Mouse (Mus musculus): ENCODE measurements around the gene Arhgap40.

Arhgap40 gene

GRCm38 (mm10) chr2:158512528-158512927, at the start of gene Arhgap40:
TSS of gene Arhgap40 (plus strand) at chr2:158512796.
- DNase-seq (ENCODE audit: extremely low spot score, low read depth, low spot score) = no peak

DNA sequence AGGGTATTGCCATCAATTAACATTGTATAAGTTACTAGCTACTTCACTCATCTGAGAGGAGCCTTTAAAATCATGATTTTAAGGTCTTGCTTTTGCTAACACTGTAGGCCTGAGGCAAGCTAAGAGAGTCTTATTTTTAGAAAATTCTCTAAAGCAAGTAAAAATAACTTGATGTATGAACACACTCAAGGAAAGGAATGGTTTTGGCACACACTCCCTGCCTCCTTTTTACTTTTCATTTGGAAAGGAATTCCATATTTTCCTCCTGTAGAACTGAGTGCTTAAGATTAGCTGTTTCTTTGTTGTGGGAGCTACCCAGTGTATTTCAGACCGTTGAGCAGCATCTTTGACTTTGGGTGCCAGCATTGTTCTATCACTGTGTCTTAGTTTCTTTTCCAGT, 38.4 kb upstream of the Arhgap40 start:
- no peak for DNase-seq (ENCODE audit: extremely low spot score, low read depth, low spot score)

DNA sequence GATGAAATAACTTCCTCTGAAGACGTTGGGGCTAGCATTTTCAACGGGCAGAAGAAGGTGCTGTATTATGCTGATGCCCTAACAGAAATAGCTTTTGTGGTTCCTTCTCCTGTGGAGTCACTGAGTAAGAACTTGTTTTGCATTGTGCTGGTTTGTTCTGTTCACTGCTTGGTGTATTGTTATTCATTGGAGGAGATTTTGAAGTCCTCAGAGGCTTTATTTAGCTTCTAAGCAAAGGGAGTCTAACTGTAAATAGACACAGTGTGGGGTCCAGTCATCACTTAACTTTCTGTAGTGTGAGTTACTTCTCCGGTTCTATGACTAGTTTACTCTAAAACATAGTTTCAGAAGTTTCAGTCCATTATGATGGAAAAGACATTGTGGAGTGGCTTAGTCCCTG, 35.0 kb upstream of the Arhgap40 start:
- no peak for DNase-seq (ENCODE audit: extremely low spot score, low read depth, low spot score)

DNA sequence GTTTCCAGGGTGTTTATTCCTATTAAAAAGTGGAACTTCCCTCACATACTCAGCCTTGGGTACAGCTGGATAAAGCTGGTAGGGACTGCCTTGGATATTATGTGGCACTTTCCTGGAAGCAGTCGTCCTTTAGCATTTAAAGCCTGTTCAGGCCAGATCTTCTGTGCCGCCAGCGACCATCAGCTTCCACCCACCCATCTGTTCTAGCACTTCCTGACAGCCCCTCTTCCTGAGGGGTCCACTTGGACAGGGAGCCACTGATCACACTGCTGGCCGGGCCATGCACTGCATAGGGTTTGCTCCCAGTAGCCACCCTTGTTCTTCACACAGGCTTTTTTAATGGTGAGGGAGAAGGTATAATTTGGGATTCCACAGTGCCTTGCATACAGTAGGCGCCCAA, 14.1 kb upstream of the Arhgap40 start:
- DNase-seq (ENCODE audit: extremely low spot score, low read depth, low spot score) = no peak

DNA sequence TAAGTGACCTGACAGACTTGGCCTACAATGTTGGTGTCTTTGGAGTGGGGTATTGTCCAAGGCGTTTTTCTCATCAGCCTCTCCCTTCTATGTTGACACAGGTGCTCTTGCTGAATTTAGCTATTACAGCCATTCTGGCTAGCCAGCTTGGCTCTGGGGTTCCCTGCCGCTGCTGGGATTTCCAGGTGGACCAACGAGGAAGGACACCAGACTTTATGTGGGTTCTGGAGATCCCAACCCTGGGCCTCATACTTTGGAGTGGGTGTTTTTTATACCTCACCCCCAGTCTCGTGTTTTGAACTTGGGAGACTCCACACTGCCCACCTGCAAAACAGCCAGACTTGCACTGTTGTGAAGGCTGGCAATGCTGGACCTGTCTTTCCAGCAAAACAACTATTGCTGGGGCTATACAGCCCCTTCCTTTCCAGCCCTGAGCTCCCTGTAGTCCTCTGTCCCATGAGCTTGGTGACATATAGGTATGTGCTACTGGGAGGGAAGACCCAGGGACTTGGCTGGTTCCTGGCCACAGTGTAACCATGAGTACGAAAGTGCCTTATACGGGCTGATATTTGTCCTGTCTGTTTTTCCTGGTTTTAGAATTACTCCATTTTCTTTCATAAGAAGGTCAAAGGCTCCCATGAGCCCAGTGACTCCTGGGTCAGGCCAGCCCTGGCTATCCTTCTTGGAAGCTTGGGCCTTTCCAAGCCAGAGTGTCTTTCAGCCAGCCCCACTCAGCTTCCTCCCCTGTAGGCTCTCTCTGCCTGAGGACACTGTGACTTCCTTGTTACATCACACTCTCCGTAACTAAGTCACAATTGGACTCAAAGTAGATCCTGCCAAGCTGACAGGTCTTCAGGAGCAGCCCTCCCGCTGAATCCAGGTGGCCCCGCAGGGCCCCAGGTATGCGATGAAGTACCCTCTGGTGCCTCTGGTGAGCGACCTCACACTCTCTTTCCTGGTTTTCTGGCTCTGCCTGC, 10.5 kb upstream of the Arhgap40 start, which contains the start of gene Adig:
Adig (plus strand) TSS at position 777 of the 977 bp plus-strand sequence.
- DNase-seq (ENCODE audit: extremely low spot score, low read depth, low spot score) = no peak

GRCm38 (mm10) chr2:158503226-158503625, 9.4 kb upstream of the Arhgap40 start:
- no peak for DNase-seq (ENCODE audit: extremely low spot score, low read depth, low spot score)

DNA sequence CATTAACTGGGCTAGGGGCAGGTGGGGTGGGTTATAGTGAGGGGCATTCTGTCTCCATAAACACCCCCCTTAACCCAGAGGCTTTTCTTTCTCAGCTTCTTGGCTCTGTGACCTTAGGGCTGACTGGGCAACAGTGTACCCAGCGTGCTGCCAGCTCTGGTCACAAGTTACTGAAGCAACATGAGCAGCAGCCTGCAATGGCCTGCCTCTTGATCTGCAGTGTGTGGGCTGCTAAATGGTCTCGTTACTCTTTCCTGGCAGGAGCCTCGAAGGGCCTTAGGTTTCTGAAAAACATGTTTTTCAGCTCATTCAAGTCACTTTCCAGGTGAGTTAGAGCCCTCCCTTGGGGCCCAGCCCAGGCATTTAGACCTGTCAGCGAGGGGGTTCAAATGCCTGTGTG, 8.9 kb upstream of the Arhgap40 start:
- no peak for DNase-seq (ENCODE audit: extremely low spot score, low read depth, low spot score)

- no peak for DNase-seq (ENCODE audit: extremely low spot score, low read depth, low spot score)
Observed at GRCm38 (mm10) chr2:158506475-158506874, 6.1 kb upstream of the Arhgap40 start.

- no peak for DNase-seq (ENCODE audit: extremely low spot score, low read depth, low spot score)
Observed at GRCm38 (mm10) chr2:158507046-158507445, 5.5 kb upstream of the Arhgap40 start.

DNA sequence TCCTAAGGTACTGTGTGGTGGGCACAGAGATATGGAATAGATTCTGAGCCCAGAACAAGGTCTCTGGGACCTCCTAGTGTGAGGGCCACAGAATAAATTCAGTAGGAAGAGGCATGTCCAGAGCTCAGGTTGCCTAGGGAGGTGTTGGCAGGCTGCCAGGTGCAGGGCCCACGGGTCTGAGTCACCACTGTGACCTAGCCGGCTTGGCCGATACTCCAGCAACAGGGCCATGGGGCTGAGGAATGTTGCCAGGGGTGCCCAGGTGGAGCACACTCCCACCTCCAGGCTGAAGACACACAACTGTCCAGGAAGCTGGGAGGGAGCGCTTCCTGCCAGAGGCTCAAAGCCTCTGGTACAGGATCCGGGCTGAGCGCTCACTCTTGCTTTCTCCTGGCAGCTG, 1.9 kb upstream of the Arhgap40 start:
- DNase-seq (ENCODE audit: extremely low spot score, low read depth, low spot score) = no peak

DNA sequence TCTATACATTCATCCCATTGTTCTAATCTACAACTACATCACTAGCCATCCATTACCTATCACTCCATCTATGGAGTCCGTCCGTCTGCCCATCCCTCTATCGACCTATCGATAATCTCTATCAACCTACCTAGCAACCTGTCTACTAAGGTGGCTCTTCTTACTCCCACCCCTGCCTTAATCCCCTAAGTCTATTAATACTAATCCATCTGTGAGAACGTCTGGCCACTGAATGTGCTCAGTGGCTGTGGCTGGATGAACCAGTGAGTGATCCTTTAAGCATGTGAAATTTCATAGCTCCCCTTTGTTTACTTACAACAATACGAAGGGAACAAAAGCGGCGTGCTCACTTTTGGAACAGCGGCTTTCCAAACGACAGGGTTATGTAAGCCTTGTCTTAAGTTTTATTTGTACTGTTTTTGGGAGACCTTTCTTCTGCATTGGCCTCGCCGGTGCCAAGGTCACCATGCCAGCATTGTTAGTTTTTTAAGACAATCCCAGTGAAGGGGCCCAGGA, 1.3 kb downstream of the Arhgap40 start:
- DNase-seq (ENCODE audit: extremely low spot score, low read depth, low spot score) = no peak

GRCm38 (mm10) chr2:158518583-158518982, 6.0 kb downstream of the Arhgap40 start:
- no peak for DNase-seq (ENCODE audit: extremely low spot score, low read depth, low spot score)

DNA sequence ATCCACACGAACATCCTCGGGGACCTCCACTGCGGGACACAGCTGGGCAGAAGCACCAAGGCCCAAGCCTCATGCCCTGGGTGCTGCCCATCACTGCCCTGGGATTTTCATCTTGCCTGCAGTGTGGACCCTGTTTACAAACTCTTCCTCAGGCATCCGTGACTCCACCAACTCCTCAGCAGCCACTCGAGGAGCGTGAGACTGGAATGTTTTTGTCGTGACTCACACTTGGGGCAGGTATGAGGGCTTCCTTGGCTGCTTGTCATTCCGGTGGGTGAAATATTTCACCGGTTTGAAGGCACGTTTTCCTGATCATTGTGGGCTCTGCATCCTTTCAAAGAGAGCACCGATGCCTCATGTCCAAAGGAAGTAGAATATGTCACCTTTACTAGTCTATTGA, 6.5 kb downstream of the Arhgap40 start:
- DNase-seq (ENCODE audit: extremely low spot score, low read depth, low spot score) = no peak

DNA sequence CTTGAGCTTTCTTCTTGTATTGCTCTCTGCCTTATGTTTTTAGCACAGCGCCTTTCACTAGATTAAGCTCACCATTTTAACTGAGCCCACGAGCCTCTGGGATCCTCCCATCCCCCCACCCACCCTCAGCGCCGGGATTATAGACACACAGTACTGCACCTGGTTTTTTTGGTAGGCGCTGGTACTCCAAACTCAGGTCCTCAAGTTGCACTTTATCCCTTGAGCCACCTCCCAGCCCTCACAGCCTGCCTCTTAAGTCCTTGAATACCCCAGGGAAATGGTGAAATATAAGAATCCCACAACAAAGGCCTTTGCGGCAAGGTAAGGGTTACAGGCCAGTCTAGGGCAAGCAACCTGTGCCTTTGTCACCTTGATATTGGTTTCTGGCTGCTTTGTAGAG, 7.2 kb downstream of the Arhgap40 start:
- DNase-seq (ENCODE audit: extremely low spot score, low read depth, low spot score) = no peak

GRCm38 (mm10) chr2:158523060-158523459, 10.5 kb downstream of the Arhgap40 start:
- no peak for DNase-seq (ENCODE audit: extremely low spot score, low read depth, low spot score)

- DNase-seq (ENCODE audit: extremely low spot score, low read depth, low spot score) = no peak
Observed at GRCm38 (mm10) chr2:158524129-158524860, 11.7 kb downstream of the Arhgap40 start.

DNA sequence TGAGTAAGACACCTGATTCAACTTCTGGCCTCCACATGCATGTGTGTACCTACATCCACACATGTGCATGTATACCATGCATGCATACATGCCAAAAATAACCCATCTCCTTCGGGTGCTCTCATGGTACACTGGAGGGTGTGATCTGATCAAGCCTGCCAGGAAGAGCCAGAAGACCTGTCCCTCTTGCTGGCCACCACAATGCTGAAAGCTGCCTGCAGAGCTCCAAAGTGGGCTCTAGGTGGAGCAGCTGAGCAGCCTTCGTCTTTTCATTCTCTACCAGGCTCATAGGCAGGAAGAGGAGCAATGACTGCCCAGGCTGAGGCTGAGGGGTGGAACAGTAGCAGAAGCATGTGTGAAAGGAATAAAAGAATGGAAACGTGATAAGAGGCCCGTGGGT, 21.5 kb downstream of the Arhgap40 start:
- DNase-seq (ENCODE audit: extremely low spot score, low read depth, low spot score) = no peak

- DNase-seq (ENCODE audit: extremely low spot score, low read depth, low spot score) = no peak
Observed at GRCm38 (mm10) chr2:158534559-158534958, 22.0 kb downstream of the Arhgap40 start.

GRCm38 (mm10) chr2:158539433-158540305, 27.1 kb downstream of the Arhgap40 start:
- no peak for DNase-seq (ENCODE audit: extremely low spot score, low read depth, low spot score)

DNA sequence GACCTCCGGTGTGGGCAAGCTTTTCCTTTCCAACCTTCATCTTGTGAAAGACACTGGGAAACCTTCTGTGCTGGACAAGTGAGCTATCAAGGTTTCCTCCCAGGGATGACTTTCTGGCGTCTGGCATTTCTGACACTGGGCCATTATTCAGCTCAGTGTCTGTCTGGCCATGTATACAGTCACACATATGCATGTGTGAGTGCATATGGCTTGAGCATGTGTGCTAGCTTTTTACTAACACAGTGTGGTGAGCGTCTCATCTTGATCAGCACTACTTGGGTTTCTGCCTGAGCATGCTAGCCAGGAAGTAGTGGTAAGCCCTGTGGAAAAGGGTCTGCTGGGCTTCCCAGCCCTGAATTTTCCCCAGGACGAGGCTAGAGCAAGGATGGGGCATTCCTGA, 28.7 kb downstream of the Arhgap40 start:
- no peak for DNase-seq (ENCODE audit: extremely low spot score, low read depth, low spot score)

DNA sequence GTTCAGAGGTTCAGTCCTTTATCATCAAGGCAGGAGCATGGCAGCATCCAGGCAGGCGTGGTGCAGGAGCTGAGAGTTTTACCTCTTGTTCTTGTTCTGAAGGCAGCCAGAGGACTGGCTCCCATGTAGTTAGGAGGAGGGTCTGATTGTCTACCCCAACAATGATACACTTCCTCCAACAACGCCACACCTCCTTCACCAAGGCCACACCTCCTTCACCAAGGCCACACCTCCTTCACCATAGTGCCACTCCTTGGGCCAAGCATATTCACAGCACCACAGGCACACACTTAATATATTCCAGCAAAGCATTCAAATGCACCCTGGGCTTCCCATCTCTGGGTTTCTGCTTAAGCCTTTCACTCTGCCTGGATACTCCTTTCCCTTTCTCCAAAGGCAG, 32.7 kb downstream of the Arhgap40 start:
- DNase-seq (ENCODE audit: extremely low spot score, low read depth, low spot score) = no peak
